Mouse (Mus musculus): ENCODE measurements at regions not wholly inside any gene's neighbourhood (a gene's known extent, or its start where the extent isn't known, plus 50 kb on each side); places are given as distances from the start of the nearest gene placed in this dataset.

DNA sequence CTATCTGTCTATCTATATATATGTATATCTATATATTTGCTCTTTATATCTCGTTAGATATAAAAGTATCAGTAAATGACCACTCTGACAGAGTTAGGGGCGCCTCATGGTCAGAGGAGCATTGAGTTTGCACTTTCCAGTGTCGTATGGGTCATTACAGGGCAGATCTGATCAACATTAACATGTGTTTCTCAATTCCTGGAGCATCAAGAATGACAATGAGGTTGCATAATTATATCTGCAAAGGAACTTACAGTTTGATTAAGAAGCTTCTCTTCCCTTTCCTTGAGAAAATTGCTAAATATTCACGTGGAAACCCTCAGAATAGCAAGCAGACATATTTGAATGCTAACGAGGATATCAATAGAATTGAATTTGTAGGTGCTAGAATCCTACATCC lies 158.6 kb downstream of the Gm11146 start:
- no peak overlapping the region for H3K9ac ChIP-seq (ENCODE audit: low read depth, low read length)
- H3K27me3 ChIP-seq (ENCODE audit: control insufficient read depth, insufficient read depth, low read depth, low read length) = no peaks in the 10 kb centered on the region
- H3K4me3 ChIP-seq (ENCODE audit: low read depth, low read length) = no peak overlapping the region
- H3K36me3 ChIP-seq (ENCODE audit: control insufficient read depth, insufficient read depth, low read length) = no peaks in the 10 kb centered on the region
- no peak for ATAC-seq
- WGBS = 85% methylated on average over 5 of the region's 5 CpGs
- H3K4me1 ChIP-seq (ENCODE audit: control insufficient read depth, insufficient read depth, low read length) = peaks cover 12% of the 10 kb centered on the region; the same call in 1 of the 2 replicates
- no peak overlapping the region for H3K27ac ChIP-seq (ENCODE audit: low read length)
- no peaks in the 10 kb centered on the region for H3K9me3 ChIP-seq (replicated peaks; ENCODE audit: control insufficient read depth, low read length, poor library complexity, severe bottlenecking)
- no peak overlapping the region for H3K4me2 ChIP-seq (ENCODE audit: low read length)

DNA sequence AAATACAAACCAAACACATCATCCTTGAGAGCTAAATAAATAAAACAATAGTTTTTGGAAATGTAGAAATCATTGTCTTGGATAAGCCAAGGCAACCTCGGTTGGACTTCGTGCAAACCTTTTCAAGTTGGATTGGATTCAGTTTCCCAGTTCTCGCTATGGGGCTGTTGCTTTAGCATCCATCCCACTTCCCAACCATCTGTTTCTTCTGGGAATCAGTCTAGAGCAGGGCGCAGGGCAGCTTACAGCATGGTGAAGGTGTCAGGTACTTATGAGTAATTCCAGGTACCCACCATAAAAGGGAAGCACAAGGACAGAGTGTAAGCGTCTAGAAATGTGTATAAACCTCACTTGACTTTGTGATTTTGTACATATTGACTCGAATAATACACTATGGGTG lies 159.0 kb downstream of the Gm11146 start:
- Histone ChIP-seq H3K4me2 (ENCODE audit: low read length) (no peak overlapping the region), H3K36me3 (ENCODE audit: control insufficient read depth, insufficient read depth, low read length) (no peaks in the 10 kb centered on the region), H3K9ac (ENCODE audit: low read depth, low read length) (no peak overlapping the region), H3K9me3 (replicated peaks; ENCODE audit: control insufficient read depth, low read length, poor library complexity, severe bottlenecking) (no peaks in the 10 kb centered on the region), H3K4me3 (ENCODE audit: low read depth, low read length) (no peak overlapping the region), H3K27ac (ENCODE audit: low read length) (no peak overlapping the region), H3K27me3 (ENCODE audit: control insufficient read depth, insufficient read depth, low read depth, low read length) (no peaks in the 10 kb centered on the region), H3K4me1 (ENCODE audit: control insufficient read depth, insufficient read depth, low read length) (peaks cover 12% of the 10 kb centered on the region; the same call in 1 of the 2 replicates)
- WGBS = 91% methylated on average over 6 of the region's 6 CpGs
- ATAC-seq = no peak

DNA sequence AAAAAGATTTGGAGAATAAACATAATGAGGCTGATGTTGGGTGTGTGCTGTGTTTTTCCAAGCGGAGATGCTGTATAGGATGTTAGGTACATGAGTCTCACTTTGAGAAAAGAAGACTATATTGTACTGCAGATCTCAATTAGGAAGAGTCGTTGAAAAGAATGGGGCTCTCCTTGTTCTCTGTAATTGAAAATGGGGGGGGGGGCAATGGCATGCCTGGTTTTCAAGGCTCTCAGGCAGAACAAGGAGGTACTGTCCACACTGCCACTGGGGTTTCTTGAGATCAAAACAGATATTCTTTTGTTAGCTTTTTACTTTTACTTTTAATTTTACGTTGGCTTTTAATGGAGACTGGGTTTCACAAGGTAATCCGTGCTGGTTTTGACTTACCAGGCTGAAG lies 170.5 kb downstream of the Gm11146 start:
- 53% methylated on average over 4 of the region's 4 CpGs for WGBS
- peaks cover 8% of the 10 kb centered on the region for H3K4me1 ChIP-seq (ENCODE audit: control insufficient read depth, insufficient read depth, low read length)
- H3K27me3 ChIP-seq (ENCODE audit: control insufficient read depth, insufficient read depth, low read depth, low read length) = no peaks in the 10 kb centered on the region
- H3K27ac ChIP-seq (ENCODE audit: low read length) = no peak overlapping the region; the same call in 1 of the 2 replicates
- no peak overlapping the region for H3K9ac ChIP-seq (ENCODE audit: low read depth, low read length)
- no peaks in the 10 kb centered on the region for H3K9me3 ChIP-seq (replicated peaks; ENCODE audit: control insufficient read depth, low read length, poor library complexity, severe bottlenecking)
- no peaks in the 10 kb centered on the region for H3K36me3 ChIP-seq (ENCODE audit: control insufficient read depth, insufficient read depth, low read length)
- H3K4me3 ChIP-seq (ENCODE audit: low read depth, low read length) = no peak overlapping the region
- no peak for ATAC-seq
- H3K4me2 ChIP-seq (ENCODE audit: low read length) = no peak overlapping the region

DNA sequence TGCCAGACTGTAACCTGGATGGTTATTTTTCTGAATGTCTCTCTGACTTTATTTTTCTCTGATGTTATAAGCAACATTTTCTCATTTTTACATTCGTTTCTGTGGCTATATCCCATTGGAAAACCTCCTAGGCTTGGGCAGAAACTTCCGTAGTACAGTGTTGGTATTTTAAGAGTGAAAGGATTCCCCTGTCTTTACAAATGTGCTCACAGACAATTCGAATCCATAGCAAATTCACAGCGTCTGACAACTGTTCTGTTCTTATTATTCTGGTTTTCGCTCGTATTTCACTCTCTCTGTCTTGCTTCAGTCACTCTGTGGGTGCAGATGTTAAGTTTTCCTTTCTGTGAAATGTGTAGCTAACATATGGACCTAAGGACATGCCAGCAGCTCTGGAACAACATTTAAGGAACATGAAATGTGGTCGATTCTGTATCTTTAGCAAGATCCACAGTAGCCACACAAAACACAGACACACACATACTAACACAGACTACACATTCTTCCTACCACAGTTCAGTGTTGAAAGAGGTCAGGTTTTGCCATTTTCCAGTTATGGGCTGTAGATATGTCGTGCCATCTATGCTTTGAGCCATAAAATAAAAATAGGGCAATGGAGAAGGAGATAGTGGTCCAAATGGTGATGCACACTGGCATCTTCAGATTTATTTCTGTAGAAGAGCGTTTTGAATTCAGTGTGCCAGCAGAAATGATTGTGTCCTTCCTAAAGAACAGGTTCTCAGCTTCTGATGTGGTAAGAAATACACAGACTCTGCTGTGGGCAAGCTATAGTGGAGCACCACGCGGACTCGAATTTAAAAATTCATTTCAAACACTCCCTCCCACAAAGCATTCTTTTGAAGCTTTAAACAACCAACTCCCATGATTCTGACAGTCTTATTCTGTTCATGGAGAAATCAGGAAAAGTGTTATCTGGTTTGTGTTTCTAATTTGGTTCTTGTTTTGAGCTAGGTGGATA lies 179.2 kb downstream of the Gm11146 start:
- H3K9me3 ChIP-seq (replicated peaks; ENCODE audit: control insufficient read depth, low read length, poor library complexity, severe bottlenecking) = no peaks in the 10 kb centered on the region
- peak overlapping the region; percentile 96 for H3K27ac ChIP-seq (ENCODE audit: low read length)
- no peaks in the 10 kb centered on the region for H3K27me3 ChIP-seq (ENCODE audit: control insufficient read depth, insufficient read depth, low read depth, low read length)
- H3K9ac ChIP-seq (ENCODE audit: low read depth, low read length) = peak overlapping the region; percentile 69
- 11% methylated on average over 12 of the region's 12 CpGs for WGBS
- H3K36me3 ChIP-seq (ENCODE audit: control insufficient read depth, insufficient read depth, low read length) = no peaks in the 10 kb centered on the region
- H3K4me1 ChIP-seq (ENCODE audit: control insufficient read depth, insufficient read depth, low read length) = peaks cover 5% of the 10 kb centered on the region
- ATAC-seq = no peak
- peak overlapping the region; percentile 68 for H3K4me2 ChIP-seq (ENCODE audit: low read length)
- H3K4me3 ChIP-seq (ENCODE audit: low read depth, low read length) = peak overlapping the region; percentile 37

DNA sequence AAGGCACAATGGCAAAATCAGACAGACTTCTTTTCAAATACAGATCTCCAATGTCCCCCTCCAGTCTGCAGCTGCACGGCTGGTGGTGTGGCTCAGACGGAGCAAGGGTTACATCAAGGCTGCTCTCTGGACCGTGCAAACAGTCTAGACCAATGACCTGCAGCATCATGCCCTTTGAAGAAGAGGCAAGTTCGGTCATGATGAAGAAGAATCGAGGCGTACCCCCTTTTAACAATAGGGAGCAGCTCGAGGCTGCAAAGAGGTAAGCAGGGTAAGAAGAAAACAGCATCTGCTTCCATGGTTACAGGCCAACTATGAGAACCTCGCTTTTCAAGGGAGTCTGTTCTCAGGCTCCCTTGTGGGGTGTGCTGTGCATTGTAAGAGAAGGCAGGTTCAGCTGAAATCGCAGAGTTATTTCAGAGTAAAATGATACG lies 180.3 kb downstream of the Gm11146 start:
- H3K9me3 ChIP-seq (replicated peaks; ENCODE audit: control insufficient read depth, low read length, poor library complexity, severe bottlenecking) = no peaks in the 10 kb centered on the region
- peak; percentile 93 for ATAC-seq
- WGBS = 2% methylated on average over 10 of the region's 10 CpGs
- H3K27me3 ChIP-seq (ENCODE audit: control insufficient read depth, insufficient read depth, low read depth, low read length) = no peaks in the 10 kb centered on the region
- peak overlapping the region; percentile 69 for H3K9ac ChIP-seq (ENCODE audit: low read depth, low read length)
- H3K4me1 ChIP-seq (ENCODE audit: control insufficient read depth, insufficient read depth, low read length) = peaks cover 2% of the 10 kb centered on the region; the same call in 1 of the 2 replicates
- H3K36me3 ChIP-seq (ENCODE audit: control insufficient read depth, insufficient read depth, low read length) = no peaks in the 10 kb centered on the region
- peak overlapping the region; percentile 37 for H3K4me3 ChIP-seq (ENCODE audit: low read depth, low read length)
- peak overlapping the region; percentile 96 for H3K27ac ChIP-seq (ENCODE audit: low read length)
- peak overlapping the region; percentile 68 for H3K4me2 ChIP-seq (ENCODE audit: low read length)

DNA sequence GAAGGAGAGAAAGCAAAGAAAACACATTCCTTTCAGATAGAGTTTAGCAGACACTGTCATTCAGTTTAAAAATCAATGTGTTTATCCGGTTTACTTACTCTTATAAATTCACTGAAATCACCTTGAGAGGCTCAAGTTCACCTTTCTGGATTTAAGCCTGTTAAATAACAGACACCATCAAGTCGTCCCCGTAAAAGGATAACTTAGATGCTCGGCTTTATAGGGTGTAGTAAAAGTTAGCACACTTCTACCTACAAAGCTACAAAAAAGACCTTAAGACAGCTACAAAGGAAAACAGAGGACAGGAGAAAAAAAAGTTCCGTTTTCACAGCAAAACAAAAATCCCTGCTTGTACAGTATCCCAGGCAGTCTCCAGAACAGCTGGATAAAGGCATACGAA lies 180.9 kb downstream of the Gm11146 start:
- H3K9ac ChIP-seq (ENCODE audit: low read depth, low read length) = peak overlapping the region; percentile 69
- WGBS = 7% methylated on average over 6 of the region's 6 CpGs
- H3K27ac ChIP-seq (ENCODE audit: low read length) = peak overlapping the region; percentile 96

DNA sequence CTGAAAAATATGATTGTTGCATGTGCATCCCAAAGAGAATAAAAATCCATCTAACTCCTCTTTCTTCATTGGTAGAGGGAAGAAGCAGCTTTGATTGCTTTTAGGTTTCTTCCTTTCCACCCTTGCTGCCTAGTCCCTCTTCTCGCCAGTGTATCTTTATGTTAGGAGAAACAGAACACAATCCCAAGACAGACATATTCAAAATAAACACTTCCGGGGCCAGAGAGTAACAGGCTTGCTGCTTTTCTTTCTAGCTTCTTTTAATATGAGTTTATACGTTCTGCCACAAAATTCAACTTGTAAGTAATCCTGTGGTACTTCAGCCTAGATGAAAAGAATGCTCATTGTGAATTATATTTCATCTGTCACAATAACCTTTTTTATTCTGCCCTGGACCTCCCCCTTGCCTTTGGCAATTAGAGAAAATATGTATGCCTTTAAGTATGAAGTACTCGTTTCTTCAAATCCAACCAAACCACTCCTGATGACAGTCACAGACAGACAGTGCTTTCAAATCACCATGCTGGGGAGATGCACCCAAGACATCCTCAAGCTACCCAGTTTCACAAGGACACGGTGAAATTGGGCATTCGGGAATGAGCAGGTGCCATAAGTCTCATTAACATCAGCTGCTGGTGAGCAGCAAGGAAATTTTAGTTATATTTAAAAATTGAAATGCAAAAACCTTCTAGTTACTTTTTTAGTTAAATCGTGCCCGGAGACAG lies 181.6 kb downstream of the Gm11146 start:
- peak overlapping the region; percentile 56 for H3K4me2 ChIP-seq (ENCODE audit: low read length)
- H3K4me1 ChIP-seq (ENCODE audit: control insufficient read depth, insufficient read depth, low read length) = no peaks in the 10 kb centered on the region
- WGBS = 10% methylated on average over 8 of the region's 8 CpGs
- H3K36me3 ChIP-seq (ENCODE audit: control insufficient read depth, insufficient read depth, low read length) = no peaks in the 10 kb centered on the region
- H3K9ac ChIP-seq (ENCODE audit: low read depth, low read length) = peak overlapping the region; percentile 75
- peak overlapping the region; percentile 92 for H3K27ac ChIP-seq (ENCODE audit: low read length)
- no peak for ATAC-seq
- H3K27me3 ChIP-seq (ENCODE audit: control insufficient read depth, insufficient read depth, low read depth, low read length) = no peaks in the 10 kb centered on the region
- peak overlapping the region; percentile 52 for H3K4me3 ChIP-seq (ENCODE audit: low read depth, low read length)
- H3K9me3 ChIP-seq (replicated peaks; ENCODE audit: control insufficient read depth, low read length, poor library complexity, severe bottlenecking) = no peaks in the 10 kb centered on the region

More for the DNA sequence above, 180.9 kb downstream of the Gm11146 start:
- Histone ChIP-seq H3K4me2 (ENCODE audit: low read length) (peak overlapping the region; percentile 68), H3K9me3 (replicated peaks; ENCODE audit: control insufficient read depth, low read length, poor library complexity, severe bottlenecking) (no peaks in the 10 kb centered on the region), H3K27me3 (ENCODE audit: control insufficient read depth, insufficient read depth, low read depth, low read length) (no peaks in the 10 kb centered on the region), H3K4me1 (ENCODE audit: control insufficient read depth, insufficient read depth, low read length) (no peaks in the 10 kb centered on the region), H3K4me3 (ENCODE audit: low read depth, low read length) (peak overlapping the region; percentile 37), H3K36me3 (ENCODE audit: control insufficient read depth, insufficient read depth, low read length) (no peaks in the 10 kb centered on the region)
- no peak for ATAC-seq

DNA sequence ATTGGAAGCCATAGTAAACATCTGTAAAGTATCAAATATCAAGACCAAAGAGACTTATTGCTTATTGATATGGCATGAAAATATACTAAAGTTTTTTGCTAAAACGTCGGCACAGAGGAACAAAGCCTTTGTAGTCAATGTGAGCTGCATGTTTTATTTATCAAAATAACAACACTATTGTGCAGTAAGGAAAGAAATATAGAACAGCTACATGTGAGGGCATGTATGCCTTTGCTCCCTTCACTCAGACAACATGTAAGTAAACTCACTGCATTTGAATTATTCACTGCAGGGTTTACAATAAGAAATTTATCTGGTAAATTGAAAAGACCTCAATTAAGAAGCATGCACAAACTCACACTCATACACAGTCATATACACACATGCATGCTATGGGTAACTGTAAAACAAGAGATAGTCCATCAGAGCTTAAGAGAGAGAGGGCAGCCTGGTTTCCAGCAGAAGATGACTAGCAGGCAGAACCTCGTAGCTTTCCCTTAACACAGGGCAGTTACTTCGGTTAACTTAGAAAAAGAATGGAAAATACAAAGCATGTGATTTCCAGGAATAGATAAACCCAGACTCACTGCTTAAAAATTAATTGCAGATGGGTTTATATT lies 182.7 kb downstream of the Gm11146 start:
- ATAC-seq = no peak
- H3K9ac ChIP-seq (ENCODE audit: low read depth, low read length) = peak overlapping the region; percentile 74
- no peaks in the 10 kb centered on the region for H3K27me3 ChIP-seq (ENCODE audit: control insufficient read depth, insufficient read depth, low read depth, low read length)
- 4% methylated on average over 4 of the region's 4 CpGs for WGBS
- no peaks in the 10 kb centered on the region for H3K36me3 ChIP-seq (ENCODE audit: control insufficient read depth, insufficient read depth, low read length)
- H3K4me1 ChIP-seq (ENCODE audit: control insufficient read depth, insufficient read depth, low read length) = no peaks in the 10 kb centered on the region
- peak overlapping the region; percentile 51 for H3K4me3 ChIP-seq (ENCODE audit: low read depth, low read length)
- H3K4me2 ChIP-seq (ENCODE audit: low read length) = peak overlapping the region; percentile 58
- no peaks in the 10 kb centered on the region for H3K9me3 ChIP-seq (replicated peaks; ENCODE audit: control insufficient read depth, low read length, poor library complexity, severe bottlenecking)
- H3K27ac ChIP-seq (ENCODE audit: low read length) = peak overlapping the region; percentile 94
